Mouse (Mus musculus): ENCODE measurements around the gene Hoxb7.

Hoxb7 gene

DNA sequence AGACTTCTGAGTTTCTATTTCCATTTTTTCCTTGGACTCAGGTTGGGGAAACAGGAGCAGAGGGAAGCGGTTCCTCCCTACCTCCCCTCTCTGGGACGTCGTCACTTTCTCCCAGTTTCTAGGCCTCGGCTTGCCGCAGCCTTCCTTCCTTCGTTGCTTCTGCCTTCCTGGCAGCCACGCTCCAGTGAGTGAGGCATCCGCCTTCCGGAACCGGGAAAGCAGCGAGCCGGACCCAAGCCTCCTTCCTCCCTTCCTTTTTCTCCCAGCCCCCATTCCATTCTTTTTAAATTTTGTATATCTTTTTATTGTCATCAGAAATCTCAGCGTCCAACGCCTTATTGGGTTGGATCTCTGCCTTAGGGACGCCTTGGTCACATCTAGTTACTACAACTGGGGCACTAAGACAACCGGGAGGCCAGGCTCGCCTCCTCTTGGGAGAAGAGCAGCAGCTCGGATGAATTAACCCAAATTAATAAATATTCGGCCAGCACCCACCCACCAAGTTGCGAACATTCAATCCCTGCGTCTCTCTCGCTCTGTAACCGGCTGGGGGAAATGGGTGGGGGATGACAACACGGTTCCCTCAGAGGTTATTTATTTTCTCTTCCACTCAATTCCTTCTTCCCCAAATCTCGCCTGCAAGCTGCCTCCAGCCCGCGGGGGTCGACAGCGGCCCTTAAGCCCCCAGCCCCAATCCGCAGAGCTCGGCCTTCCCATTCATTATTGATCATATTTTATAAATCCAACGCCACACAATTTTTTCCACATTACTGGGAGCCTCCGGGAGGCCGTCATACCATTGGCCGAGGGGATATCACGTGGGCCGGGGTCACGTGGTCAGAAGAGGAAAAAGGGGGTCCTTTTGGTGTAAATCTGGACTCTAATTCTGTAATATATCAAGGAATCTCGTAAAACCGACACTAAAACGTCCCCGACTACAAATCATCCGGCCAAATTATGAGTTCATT is at the start of gene Hoxb7:
TSS of gene Hoxb7 (plus strand) at position 853 of the 968 bp plus-strand sequence.
- peak in 1 of 2 experiments; percentile 69 for DNase-seq (ENCODE audit: low spot score in 2 of 2)

DNA sequence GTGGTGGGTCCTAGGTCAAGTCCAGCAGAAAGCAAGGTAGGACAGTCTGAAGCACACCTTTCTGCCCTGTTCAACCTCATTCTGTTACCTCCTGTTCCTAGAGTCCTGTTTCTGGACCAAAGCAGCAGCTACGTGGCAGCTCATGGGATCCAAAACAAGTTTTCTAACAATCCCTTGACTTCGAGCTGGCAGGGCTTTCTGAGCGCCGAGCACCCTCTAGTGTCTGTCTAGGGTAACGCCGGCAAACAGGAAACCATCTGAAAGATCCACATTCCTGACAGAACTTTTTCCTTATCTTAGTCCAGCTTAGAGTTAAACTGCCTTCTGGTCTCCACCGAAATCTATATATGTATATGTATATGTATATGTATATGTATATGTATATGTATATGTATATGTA is 46.2 kb upstream of the Hoxb7 start:
- DNase-seq (ENCODE audit: low spot score in 2 of 2) = peak in 1 of 2 experiments; percentile 40

DNA sequence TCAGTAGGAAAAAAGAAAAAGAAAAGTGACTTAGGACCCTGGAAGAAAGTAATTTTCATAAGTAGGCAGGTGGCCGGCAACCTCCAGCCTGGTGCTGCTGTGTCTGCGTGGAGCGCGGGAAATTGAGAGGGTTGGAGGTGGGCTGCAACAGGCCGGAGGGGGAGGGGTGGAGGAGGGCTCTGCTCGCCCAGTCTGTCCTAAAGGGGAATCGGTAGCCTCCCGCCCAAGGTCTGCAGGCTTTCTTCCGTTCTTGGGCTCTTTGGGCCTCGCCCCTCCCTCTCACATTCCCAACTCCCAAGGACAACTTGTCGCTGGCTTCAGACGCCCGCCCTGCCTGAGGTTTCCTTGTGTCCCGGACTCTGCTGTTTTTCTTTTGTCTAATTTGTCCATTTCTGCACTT is 35.5 kb upstream of the Hoxb7 start:
- DNase-seq (ENCODE audit: low spot score in 2 of 2) = no peak

DNA sequence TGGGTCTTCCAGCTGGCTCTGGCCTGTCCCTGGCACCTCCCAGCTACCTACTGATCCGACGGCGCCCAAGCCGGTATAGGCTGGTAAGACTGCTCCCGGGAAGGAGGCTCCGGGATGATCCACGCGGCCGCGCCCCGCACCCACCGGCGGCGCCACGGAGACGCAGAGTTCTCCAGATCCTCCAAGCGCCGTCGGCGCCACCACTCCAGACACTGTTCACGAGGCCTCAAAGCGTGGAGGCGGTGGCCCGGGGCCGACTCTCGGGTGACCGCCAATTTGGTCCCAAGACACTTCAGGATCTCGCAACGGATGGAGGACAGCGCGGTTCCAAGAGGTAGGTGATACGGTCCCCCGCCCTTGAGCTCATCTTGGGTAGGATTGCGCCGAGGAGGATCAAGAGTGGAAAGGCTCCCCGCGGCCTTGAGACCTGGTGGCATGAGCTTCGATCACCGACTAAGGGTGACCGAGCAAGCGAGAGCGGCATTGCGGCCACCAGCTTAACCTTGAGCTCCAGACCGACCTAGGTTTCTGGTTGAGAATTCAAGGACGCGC is 34.9 kb upstream of the Hoxb7 start:
- DNase-seq (ENCODE audit: low spot score in 2 of 2) = no peak

DNA sequence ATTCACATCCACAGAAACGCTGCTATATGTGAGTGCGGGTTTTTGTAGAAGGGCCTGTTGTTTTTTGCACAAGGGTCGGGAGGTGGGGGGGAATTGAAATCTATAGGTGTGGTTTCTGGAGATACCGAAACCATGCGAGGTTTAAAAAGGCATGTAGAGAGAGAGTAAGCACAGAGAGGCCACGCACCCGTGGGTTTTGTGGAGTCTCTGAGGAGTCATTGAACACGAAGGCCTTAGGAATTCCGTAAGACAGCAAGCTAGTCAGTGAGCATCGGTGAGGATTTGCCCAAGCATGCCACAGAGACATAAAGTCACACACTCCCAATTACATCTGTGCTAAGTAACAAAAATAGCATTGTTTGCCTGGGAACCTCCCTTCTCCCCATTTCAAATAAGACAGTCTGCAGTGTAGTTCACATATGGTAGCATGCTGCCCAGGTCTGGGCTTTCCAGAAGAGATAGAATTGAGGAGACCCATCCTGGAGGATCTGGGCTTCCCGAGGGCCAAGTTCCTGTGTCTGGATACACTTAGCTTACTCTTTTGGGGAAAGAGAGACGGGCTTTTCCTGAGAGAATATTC is 33.8 kb upstream of the Hoxb7 start:
- no peak for DNase-seq (ENCODE audit: low spot score in 2 of 2)

DNA sequence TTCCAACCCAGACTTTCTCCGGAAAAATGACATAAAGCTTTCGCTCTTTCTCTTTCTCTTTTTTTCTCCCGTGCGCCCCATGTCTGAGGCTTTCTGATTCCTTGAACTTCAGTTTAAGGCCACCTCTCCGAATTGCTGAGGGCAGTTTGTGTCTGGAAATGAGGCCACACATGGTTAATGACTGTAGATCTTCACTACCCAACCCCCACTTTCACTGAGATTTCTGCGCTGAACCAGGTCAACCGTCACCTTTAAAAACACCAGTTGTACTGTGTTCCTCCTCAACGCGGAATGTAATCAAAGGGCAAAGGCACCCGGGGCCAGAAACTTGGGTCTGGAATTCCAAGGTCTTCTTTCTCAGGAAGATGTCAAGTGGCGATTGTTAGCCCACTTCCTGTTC is 32.2 kb upstream of the Hoxb7 start:
- DNase-seq (ENCODE audit: low spot score in 2 of 2) = no peak

DNA sequence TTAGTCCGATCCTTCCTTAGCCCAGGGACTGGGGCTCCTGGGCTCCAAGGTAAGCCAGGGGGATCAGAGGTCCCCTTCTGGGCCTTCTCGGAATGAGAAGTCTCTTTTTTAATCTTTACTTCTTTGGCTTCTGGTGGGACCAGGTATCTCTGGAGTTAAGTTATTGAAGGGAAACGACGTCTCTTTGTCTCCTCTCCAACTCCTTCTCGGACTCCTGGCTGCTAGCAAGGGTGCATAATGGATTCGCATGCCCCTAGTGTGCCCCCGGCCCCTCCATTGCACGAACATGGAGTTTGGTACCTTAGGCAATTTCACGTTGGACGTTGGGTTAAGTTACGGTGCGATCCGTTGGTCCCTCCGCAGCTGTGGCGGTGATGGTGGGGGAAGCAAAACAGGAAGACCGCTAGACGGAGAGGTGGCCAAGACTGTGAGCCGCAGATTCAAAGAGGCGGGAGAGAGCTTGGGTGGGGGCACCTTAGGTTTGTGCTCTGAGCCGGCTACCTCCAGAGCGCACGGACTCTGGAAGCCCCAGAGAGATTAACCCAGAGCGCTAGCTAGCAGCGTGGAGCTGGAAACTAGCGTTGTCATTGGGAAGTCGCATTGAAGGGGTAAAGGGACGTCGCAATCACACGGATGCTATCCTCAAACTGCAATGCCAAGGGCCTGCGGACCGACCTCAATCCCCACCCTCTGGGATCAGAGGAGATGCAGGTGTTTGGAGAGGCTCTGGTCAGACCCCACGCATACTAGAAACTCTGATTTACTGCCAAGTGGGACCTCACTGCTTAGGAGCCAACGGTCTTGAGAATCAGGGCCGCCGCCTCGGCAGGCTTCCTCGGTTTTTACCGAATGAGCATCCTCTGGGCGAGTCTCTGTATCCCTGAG is 31.1 kb upstream of the Hoxb7 start:
- no peak for DNase-seq (ENCODE audit: low spot score in 2 of 2)

DNA sequence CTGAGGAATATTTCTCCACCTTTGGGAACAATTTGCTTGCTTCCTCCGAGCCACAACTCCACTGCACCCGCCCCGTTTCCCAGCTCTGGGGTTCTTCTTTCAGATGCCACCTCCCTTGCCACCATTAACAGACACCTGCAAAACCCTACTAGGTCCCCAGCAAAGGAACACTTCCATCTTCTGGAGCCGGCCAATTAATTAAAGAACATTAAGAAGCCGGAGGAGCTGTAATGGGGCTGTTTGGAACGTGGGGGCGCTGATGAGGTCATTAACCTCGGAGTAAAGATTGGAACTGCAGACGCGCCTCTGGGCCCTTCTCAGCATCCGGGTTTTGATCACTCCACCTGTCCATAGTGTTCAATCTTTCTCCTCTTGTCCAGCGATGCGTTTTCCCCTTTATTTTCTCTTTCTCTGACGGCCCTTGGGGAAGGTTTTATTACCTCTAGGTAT is 30.4 kb upstream of the Hoxb7 start:
- DNase-seq (ENCODE audit: low spot score in 2 of 2) = no peak

DNA sequence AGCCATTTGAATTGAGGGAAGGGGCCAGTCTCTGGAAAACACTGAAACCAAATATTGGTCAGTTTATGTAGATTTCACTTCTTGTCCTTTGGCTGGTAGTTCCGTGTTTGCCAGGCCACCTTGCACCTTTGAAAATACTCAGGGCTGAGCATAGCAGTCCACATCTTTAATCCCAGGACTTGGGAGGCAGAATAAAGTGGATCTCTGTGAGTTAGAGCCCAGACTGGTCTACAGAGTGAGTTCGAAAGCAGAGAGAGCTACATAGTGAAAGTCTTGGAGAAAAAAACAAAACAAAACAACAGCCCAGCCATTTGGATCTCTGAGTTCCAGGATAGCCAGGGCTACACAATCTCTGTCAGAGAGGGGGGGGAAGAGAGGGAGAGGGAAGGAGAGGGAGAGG is 29.3 kb upstream of the Hoxb7 start:
- DNase-seq (ENCODE audit: low spot score in 2 of 2) = no peak

DNA sequence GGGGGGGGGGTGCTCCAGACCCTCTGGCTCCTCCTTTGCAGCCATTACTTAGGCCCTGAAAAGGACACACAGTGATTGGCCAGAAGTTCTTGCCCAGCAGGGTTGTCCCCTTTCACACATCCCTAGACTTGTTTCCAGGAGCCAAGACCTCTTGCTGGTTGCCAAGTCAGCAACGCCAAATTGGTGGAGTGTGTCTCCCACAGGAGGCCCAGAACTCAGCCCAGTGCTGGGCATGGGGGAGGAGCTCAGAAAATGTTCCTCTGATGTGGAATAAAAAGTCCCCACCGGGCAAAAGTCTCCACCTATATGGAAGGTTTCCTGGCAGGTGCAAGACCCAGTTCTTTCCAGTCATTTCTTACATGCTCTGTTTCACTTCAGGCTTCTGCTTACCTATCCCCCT is 27.4 kb upstream of the Hoxb7 start:
- DNase-seq (ENCODE audit: low spot score in 2 of 2) = no peak

DNA sequence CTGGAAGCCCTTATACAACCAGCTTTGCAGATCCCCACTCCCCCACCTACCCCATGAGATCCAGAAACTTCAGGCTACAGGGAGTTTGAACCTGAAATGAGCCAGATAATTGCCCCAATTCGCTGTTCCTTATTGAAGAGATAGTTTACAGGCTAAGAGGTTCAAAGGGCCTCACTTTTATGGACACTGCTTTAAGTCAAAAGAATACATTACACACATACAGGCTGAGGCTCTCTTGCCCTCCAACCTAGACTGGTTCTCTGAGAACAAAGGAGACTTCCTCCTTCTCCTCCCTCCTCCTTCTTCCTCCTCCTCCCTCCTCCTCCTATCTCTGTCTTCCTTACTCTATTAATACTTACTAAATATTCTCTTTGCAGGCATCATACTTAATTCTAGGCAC is 26.9 kb upstream of the Hoxb7 start:
- no peak for DNase-seq (ENCODE audit: low spot score in 2 of 2)

DNA sequence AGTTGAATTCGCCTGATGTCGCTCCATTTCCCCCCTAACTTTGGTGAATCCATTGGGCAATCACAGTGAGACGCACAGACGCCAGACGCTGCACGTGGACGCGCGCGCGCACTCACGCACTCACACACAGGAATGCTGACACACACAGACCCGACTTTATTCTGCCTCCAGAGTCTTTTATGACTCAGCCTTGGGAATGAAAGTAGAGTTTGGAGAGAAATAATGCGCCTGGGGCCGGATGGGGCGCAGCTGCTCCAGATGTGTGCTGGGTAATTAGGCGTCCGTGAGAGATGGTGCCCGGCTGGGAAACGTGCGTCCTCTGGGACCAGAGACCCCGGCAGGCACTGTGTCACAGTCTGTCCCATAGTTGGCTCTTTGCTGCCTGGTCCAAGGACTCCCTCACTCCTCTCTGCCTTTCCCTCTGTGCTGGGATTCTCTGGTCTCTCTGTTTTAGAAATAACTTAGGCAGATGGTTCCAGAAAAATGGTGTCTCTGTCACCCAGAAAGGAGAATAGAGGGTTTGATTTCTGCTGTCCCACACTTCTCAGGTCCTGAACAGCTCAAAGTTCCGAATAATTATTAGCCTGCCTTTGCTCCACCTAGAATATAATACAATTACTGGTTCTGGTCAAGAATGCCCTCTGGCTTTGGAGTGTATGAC is 26.0 kb upstream of the Hoxb7 start:
- DNase-seq (ENCODE audit: low spot score in 2 of 2) = no peak

DNA sequence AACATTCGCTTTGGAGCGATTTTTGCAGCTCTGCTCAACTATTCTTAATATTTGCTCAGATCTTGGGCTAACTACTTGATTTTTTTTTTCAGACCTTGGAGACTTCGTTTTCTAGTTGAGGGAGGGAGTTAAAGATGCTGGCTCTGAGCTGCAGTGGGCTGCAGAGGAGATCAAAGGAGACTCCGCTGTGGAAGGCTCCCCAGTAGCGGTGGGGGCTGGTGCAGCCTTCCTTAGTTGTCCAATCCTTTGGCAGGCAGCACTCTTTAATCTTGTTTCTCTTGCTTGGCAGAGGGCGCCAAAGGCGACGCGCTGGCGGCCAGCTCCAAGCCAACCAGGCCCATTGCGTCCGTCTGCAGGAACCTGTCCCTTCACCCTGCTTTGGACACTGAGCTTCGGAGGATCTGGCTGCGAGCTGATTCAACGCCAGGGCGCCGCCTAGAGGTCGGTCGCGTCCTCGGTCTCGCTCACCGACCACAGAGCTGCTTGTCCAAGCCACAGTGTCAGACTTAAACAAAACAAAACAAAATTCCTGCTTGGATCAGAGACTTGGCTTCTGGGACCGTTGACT is 25.0 kb upstream of the Hoxb7 start:
- DNase-seq (ENCODE audit: low spot score in 2 of 2) = peak in 1 of 2 experiments; percentile 60

DNA sequence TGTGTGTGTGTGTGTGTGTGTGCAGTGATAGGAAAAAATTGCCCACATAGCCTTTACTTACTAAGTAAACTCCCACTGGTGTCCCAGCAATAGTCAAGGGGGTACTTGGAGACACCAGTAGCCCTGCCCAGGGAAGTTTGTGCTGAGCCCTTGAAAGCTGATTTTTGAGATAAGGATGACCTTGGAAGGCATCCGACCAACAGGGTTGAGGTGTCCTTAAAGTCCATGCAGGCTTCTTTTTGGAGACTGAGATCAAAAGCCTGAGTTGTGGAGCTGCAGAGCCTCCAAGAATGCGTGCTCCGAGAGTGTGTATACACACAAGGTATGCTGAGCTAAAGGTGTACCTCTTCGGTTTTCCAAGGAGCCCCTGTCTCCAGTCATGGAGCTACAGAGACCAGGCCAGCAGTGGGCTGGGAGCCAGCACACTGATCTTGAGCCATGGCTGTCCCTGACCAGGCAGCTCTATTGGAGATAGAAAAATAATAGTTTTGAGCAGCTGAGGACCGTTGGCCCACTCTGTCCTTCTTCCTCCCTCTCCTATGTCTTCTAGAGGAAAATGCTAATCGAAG is 24.1 kb upstream of the Hoxb7 start:
- DNase-seq (ENCODE audit: low spot score in 2 of 2) = no peak

DNA sequence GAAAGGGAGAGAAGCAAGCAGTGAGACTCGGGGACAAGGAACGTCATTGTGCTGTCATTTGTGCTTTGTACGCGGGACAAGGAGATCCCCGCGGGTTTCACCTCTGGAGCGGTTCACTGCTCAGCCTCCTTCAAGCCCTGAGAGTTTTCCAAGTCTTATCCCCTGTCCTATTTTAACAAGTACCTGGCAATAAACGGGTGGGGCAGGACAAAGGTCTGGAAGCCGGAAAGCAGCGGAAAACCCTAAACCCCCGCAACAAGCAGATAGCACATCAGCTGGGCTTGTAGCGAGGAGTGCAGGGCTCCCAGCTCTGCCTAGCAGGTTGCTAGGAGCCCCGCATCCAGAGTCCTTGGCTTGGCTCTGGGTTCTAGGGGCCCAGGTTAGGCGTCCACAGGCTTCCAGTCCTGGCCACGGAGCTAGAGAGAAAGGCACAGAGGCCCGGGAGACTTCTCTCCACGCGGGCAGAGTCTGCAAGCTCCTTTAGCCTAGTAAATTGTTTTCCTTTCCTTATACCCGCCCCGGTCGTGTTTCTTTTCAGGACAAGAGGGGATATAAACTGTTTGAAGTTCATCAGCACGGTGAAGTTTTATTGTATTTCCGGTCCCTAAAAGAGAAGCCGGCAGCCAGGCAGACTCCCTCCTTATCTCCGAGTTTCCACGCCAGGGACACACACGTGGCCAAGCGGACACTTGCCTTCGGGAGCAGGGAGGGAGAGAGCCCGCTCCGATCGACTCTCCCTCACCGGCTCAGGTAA is 22.6 kb upstream of the Hoxb7 start:
- no peak for DNase-seq (ENCODE audit: low spot score in 2 of 2)

DNA sequence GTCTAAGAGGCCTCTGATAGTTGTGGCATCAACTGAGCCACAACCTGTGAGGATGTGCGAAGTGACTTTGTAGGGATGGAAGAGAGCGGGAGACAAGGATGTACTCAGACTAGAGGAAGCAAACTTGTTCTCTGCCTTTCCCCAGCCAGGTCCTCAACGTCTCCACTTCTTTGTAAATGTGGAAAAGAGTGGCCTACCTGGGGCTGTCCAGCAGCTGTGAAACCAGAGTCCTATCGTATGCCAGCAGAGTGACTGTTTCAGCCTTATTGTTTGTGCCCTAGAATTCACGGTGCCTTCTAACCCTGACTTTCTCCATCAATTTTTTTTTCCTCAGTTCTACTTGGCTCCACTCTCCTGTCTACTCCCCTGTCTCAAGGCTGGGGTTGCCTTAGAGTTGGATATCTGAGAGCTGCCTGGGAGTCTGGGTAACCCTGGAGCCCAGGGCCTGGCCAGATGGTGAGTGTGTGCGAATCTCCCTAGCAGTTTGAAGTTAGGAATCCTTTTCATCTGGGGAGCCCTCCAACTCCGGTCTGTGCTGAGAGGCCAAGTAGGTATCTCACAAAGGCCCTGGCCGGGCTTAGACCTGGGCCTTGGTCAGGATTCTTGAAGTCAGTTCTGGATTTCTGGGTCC is 21.9 kb upstream of the Hoxb7 start:
- DNase-seq (ENCODE audit: low spot score in 2 of 2) = no peak

DNA sequence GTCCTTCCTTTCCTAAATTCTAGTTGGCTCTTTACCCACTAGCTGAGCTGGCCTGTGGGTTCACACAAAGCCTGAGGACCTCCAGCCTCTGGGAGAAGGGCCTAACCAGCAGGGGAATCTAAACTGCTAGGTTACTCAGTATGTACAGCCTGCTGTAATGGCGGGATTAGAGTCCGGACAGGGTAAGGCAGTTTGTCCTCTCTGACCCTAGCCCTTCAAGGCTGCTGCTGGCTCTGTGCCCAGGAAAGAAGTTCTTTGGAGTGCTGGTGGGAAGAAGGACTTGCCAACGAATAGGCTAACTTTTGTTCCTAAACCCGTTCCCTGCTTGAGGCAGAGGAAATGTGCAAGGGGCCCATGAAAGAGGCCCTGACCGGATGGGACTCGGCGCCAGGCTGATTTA is 20.5 kb upstream of the Hoxb7 start:
- no peak for DNase-seq (ENCODE audit: low spot score in 2 of 2)

DNA sequence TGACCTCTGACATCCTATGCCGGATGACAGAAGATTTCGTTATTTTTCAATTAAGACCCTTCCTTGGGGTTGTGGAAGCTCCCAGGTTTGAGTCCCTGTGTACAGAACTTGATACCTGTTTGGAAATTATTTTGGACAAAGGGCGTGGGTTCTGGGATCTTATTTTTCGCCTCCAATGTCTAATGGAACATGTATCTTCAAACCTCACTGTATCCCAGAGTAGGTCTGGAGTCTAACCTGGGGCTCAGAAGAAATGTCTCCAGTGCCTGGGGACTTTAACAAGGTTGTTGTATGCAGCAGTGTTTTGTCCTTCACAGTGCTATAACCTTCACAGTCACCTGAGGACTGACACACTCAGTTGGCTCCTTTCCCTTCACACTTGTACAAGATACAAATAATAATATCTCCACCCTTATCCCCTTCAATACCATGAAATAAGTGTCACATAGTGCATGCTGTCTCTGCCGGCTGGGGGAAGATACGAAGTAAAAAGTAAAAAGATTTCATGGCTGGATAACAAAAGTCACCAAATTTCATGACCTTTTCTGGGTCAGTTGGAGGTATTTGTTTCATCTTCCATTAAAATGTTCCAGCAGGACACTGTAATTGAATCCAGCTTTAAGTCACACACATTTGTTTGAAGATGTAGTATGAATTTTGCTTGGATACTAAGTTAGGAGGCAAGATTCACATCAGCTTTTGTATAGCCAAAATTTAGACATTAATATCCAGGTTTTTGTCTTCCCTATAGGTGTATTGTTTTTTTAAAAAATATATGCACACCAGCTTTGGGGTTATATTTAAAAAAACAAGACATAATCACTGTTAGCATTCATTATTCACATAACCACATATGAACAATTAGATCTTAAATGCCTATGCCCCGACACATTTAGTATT is 19.2 kb upstream of the Hoxb7 start:
- DNase-seq (ENCODE audit: low spot score in 2 of 2) = no peak

All from urinary bladder, adult 18-20 months (tissue).